Mouse (Mus musculus): ENCODE measurements around the gene Vti1a.

Vti1a gene

GRCm38 (mm10) chr19:55525056-55525455, 209.0 kb downstream of the Vti1a start:
- ATAC-seq (ENCODE audit: low TSS enrichment), result peak; percentile 25

DNA sequence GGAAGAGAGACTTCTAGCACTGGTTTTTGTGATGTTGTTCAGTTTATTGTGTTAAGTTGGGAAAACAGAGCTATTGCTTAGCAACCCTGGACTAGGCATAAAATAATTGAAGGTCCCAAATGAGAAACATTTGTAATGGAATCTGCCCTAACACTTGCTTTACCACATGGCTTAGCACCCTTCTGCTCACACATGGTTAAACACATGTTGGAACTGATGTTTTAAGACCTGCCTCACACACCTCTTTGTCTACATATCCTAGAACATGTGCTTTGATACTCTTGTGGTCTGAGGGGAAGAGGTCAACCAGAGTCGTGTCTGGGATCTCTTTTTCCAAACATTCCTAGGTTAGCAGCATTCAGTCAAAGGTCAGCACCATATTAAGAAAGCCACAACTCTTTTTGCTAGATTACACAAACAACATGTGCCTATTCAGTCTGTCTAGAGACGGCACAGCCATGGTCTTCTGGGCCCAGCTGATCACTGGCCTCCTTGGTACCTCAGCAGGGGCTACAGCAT, 210.7 kb downstream of the Vti1a start:
- ATAC-seq (ENCODE audit: low TSS enrichment), result no peak

DNA sequence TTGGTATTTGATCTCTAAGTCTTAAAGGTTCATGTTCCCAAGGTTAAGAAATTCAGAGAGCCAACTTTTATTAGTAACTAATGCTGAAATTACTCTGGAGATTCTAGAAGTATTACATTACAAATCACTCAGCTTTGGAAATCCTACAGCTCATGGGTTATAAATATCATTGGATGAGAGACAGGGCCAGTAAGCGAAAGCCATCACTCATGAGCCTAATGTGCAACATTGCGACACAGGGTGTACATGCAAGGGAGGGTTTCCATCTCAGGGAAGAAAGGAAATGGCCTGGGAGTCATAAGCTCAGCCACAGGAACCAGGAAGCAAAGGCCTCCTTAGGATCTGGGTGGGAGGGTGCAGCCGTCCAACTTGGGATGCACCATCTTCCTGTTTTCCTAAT, 213.9 kb downstream of the Vti1a start:
- no peak for ATAC-seq (ENCODE audit: low TSS enrichment)

GRCm38 (mm10) chr19:55532681-55533080, 216.6 kb downstream of the Vti1a start:
- ATAC-seq (ENCODE audit: low TSS enrichment), result no peak

DNA sequence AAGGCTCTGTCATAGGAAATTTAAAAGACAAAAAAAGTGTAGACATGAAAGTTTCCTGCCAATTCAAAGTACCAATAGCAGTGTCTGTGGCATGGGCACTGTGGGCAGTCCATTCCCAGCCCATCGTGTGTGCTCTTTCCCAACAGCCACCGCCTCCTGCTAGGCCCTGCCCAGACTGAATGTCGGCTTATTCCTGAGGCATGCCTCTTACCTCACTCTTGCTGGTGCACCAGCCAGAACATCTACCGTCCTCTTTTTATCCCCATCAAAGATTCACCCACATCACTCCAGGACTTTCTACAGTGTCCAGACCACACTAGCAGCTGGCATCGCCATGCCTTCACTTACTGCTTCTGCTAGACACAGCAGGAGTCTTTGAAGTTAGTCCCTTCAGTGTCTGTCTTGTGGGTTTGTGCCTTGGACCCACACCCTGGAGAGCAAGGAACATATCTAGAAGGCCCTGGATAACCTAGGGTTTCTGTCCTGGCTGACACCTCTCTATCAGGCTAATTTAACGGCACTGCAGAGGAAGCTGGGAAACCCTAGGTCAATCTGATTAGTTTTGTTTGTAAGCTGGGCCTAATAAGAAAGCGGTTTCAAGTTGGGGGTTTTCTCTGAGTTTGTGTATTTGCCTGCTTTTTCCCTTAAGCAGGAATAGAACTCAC, 220.3 kb downstream of the Vti1a start:
- ATAC-seq (ENCODE audit: low TSS enrichment), result no peak

GRCm38 (mm10) chr19:55537691-55538090, 221.6 kb downstream of the Vti1a start:
- peak; percentile 77 for ATAC-seq (ENCODE audit: low TSS enrichment)

- no peak for ATAC-seq (ENCODE audit: low TSS enrichment)
Observed at GRCm38 (mm10) chr19:55541641-55542040, 225.5 kb downstream of the Vti1a start.

DNA sequence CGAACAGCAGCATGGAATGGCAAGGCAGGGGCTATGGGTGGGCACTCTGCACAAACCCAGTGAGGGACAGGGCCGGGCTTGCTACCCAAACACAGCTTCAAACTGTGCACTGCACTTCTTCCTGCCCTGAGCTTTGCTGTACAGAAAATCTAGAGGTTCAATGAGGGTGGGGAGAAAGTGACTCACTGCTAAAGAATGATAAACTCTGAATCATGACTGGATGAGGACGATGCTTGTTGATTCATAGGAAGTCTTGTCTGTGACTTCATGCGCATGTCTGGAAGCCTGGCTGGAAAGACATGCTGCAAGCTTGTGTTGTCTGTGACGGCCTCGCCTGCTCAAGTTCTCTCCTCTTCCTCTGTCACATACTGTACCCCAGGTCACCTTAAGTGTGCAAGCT, 226.4 kb downstream of the Vti1a start:
- ATAC-seq (ENCODE audit: low TSS enrichment), result peak; percentile 71

DNA sequence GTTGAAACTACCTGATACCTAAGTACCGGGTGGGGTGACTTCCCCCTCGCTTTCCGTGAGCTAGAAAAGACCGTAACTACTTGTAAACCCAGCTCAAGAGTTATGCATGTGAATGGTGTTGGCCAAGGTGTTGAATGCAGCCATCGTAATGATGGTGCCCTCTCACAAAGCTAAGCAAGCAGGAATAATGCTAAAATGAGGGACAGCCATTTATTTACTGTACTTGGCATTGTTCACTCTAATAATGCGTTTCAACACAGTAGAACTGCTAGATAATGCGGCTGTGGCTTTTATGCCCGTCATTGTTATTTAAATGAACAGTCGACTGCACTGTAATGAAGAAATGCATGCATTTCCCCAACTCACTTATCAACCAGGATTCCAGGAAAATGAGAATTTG, 227.1 kb downstream of the Vti1a start:
- no peak for ATAC-seq (ENCODE audit: low TSS enrichment)

GRCm38 (mm10) chr19:55544498-55544897, 228.4 kb downstream of the Vti1a start:
- ATAC-seq (ENCODE audit: low TSS enrichment), result no peak

DNA sequence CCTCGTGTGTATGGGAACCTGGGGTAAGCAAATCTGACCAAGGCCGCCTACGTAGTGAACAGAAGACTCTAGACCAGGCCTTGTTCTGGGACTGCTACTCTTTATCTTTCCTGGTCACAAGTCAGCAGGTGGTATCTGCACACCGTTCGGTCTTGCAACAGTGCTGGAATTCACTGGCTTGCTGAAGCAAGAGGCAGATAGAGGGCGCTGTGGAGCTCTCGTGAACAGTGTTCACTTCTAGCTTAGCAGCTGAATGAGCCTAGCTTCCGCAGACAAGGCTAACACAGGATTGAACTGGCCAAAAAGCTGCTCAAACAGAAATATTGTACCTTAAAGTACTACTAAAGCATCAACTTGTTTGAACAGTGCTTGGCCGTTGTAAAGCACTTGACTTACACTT, 229.4 kb downstream of the Vti1a start:
- peak; percentile 74 for ATAC-seq (ENCODE audit: low TSS enrichment)

DNA sequence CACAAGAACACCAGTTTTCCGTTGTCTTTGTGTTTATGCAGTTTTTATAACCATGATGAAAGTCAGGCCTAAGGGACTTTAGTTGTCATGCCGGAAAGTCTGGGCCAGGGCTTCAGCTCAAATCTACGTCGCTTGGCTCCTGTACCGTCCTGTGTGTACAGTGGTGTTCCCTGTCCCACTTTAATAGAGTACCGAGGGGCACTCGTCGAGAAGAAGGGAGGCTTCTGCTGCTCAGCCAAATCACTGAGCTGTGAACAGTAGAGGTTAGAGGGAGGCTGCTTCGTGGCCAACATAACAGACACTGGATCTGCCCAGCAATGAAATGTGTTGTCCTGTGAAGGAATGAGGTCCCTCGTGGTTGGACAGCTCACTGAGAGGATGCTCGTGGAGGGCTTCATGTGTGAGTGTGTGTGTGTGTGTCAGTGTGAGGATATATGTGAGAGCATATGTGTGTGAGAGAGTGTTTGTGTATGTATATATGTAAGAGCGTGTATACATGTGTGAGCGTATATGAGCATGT, 230.0 kb downstream of the Vti1a start:
- ATAC-seq (ENCODE audit: low TSS enrichment), result no peak

- no peak for ATAC-seq (ENCODE audit: low TSS enrichment)
Observed at GRCm38 (mm10) chr19:55548206-55548605, 232.1 kb downstream of the Vti1a start.

GRCm38 (mm10) chr19:55548656-55549055, 232.6 kb downstream of the Vti1a start:
- no peak for ATAC-seq (ENCODE audit: low TSS enrichment)

DNA sequence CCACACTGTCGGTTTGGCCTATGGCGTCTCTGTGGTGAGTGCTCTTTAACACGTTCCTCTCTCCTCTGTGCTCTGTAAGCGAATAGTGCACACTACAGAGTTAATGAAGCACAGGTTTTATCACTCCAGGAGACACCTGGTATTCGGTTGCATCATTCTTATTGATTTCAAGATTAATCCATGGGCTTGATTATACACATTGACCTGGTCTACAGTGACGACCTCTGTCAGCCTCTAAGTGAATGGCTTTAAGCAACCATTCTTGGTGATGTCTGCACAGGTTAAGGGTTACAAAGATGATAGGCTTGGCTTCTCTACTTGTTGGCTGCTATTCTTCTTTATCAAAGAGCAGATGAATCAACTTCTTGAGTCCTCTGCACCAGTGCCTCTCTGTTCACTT, 234.1 kb downstream of the Vti1a start:
- ATAC-seq (ENCODE audit: low TSS enrichment), result no peak

GRCm38 (mm10) chr19:55552339-55552738, 236.2 kb downstream of the Vti1a start:
- ATAC-seq (ENCODE audit: low TSS enrichment), result no peak

DNA sequence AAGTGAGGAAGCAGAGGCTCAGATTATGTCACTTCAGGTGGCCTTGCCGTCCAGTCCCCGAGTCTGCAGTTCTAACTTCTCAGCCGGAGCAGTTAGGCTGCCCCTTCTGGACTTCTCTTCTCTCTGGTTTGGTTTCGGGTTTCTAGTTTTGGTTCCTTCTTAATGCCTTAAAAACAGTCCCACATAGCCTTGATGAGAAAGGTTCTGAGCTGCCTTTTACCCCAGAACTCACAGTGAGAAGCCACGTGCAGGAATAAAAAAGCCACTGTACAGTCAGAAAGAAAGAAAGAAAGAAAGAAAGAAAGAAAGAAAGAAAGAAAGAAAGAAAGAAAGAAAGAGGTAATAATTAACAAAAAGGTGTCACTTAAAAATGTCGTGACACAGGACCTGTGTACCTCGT, 236.8 kb downstream of the Vti1a start:
- ATAC-seq (ENCODE audit: low TSS enrichment), result no peak

DNA sequence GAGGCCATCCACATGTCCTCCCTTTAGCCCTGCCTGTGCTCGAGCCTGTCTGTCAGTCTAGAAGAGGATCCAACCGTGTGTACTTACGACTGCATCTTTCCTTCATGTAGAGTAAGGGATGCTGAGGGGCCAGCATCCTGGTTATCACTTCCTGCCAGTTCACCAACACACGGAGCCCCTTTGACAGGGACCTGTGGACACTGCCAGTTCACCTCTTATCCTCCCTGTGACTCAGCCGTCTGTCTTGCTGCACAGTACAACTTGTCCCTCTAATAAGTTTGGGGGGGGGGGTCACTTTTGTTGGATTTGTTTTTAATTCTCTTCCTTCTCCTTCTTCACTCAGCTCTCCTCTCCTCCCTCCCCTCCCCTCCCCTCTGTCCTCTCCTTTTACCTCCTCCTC, 238.2 kb downstream of the Vti1a start:
- no peak for ATAC-seq (ENCODE audit: low TSS enrichment)

DNA sequence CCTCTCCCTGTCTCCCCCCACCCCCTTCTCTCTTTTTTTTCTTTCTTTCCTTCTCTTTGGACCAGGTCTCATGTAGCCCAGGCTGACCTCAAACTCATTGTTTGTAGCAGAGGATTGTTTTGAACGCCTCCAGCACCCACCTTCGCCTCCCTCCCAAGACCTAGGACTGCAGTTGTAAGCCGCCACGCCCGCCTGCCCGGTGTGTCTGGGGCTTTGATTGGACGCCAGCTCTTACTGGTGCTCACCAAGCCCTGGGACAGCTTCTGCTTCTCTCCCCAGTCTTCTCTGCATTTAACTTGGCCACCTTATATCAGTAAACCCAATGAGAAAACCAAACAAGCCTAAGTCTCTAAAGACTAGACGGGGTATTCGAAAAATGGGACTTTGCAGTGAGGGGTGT, 238.6 kb downstream of the Vti1a start:
- ATAC-seq (ENCODE audit: low TSS enrichment), result no peak

DNA sequence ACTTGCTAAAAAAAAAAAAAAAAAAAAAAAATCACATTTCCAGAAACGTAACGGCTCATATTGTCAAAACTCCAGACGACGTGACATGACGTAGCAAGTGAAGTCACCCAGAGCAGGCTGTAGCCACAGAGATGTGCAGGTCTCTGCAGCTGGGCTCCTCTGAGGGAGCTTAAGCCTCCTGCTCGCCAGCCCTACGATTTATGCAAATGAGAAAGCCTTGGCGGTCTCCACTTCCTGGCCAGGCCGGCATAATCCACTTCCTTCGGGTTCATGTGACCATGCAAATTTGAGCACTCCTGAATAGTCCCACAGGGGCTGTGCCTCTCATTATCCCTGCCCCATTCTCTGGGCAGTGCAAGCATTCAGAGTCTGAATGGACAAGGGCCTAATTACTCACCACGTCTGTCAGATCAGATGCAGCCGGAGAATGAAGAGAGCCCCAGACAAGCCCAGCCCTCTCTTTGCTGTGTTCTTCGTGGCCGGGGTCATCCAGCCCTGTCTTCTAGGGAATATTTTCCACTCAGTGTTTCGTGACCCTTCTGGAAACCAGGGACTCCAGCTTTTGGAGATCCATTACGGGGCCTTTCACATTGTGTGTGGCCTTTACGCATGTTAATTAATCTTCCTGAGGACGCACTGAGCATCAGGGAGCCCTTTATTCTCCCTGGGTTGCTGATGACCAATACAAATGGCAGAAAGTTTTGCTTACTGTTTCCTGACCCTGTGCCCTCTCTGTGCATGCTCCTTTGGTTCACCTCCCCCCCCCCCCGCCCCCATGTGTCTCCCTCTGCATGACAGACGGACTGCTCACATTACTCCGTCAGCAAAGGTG, 240.3 kb downstream of the Vti1a start:
- ATAC-seq (ENCODE audit: low TSS enrichment), result peak; percentile 73

- no peak for ATAC-seq (ENCODE audit: low TSS enrichment)
Observed at GRCm38 (mm10) chr19:55559331-55559730, 243.2 kb downstream of the Vti1a start.

DNA sequence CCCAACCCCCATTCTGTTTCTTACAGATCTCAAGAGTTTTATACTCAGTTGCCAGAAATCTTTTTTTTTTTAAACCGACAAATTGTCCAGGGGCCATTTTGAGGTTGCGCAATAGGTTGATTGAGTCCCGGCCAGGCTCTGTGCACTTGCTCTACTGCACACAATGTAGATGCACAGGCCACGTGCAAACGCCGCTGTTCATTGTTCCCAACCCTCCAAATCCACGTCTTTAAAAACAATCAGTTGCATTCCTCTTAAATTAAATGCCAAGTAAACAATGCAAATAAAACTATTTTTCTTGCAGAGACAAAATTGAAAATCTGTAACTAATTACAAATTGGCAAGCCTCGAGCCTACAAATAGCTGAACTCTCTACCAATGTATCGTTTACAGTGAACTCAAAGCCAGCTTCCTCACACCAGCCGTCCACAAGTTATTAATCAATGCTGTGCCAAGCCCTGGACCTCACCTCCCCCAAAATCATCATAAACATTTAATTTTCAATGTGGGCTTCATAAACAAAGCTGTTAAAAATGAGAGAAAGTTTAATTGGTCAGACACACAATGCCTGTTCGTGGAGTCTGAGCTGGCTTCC, 244.1 kb downstream of the Vti1a start:
- no peak for ATAC-seq (ENCODE audit: low TSS enrichment)

DNA sequence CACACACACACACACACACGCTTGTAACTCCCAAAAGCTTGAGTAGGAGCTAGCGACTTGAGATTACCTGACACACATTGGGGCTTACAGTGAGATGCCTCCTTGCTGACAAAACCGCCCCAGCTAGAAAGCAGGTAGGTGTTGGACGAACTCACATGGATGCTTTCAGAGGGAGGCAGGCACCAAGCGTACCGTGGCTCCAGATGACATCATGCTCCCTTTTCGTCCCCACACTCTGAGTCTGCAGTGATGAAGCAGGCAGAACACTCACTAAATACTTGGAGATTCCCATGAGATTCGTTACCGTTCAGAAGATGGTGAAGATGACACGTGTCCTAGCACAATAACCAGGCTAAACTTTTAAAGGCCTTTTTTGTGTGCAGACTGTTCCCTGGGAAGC, 245.4 kb downstream of the Vti1a start:
- ATAC-seq (ENCODE audit: low TSS enrichment), result peak; percentile 81
